Comparison of ENCODE assay signal across 7 mouse cellular contexts in the genomic region with DNA sequence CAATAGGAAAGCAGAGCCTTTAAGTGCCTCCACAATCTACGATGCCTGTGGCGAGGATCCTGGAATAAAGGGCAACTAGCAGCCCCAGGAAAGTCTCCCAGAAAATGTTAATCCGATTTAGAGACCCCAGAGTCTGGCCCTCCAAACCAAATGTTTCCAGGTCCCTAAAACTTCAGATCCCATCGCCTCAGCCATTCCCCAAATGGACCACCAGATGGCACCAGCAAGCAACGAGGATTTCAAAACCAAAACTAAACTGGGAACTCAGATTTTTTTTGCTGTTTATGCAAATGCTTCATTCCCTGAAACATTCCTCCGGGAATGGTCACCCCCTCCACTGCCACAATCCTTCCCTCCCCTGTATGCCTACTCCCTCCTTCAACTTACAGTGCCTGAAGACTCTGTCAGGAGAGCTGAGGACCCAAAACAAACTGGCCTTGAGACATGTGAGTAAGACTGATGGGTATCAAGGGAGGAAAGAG. TPM values are rescaled to one million over a fixed set of nuclear protein-coding genes. Genes with fewer than 3 reads are reported as not detected.
DNase-seq lines count a peak whose midpoint lies in the region.

A gene (plus strand): TSS at position 51 of the 482 bp plus-strand sequence.

- intact Hi-C loops in left cerebral cortex, postnatal 14 days (cut with DNase I): no loop called here

- peak; percentile 86 for DNase-seq in adipocyte (ENCODE audit: low spot score)
- DNase-seq in cerebellum, postnatal 10 days: peak; percentile 62 to 74
- DNase-seq in gastrocnemius, postnatal 25 days: peak; percentile 41
- DNase-seq in hindlimb bud, embryonic 11.5 days (ENCODE audit: extremely low spot score, low read depth, low spot score): peak; percentile 52
- DNase-seq in left cerebral cortex, postnatal 14 days (ENCODE audit: low spot score in 2 of 2): peak; percentile 60 to 69
- peak; percentile 43 for DNase-seq in right cerebral cortex, postnatal 14 days

- peaks cover 6% of the 10 kb centered on the region for H3K27me3 ChIP-seq in megakaryocyte, embryonic 14.5 days (replicated peaks)

- H3K4me1 ChIP-seq in megakaryocyte, embryonic 14.5 days: peaks cover 9% of the 10 kb centered on the region

- H3K4me3 ChIP-seq in megakaryocyte, embryonic 14.5 days (replicated peaks): peak within 1 kb of the TSS; percentile 86

- no peaks in the 10 kb centered on the region for H3K9me3 ChIP-seq in megakaryocyte, embryonic 14.5 days

- H3K36me3 ChIP-seq in megakaryocyte, embryonic 14.5 days (replicated peaks; ENCODE audit: low read length): no peaks in the 10 kb centered on the region

RNA-seq across cellular contexts. Expression of the gene that starts here (rescaled TPM):
- 10 to 100 TPM in 1 of 2 experiments, 1 to 10 TPM in 1; 7.8 to 11.7 TPM for total RNA-seq in gastrocnemius, postnatal 25 days (2021)
- 1 to 10 TPM; 1.1 to 1.3 TPM for total RNA-seq in left cerebral cortex, postnatal 14 days (2021)
- 0.54 TPM in 1 of 2 replicates, not detected in the other for polyA plus RNA-seq in megakaryocyte, embryonic 14.5 days (2012; ENCODE audit: insufficient read depth, low replicate concordance)

Comparison
In these comparisons a context has a peak if more than half of its experiments do, and no peak if none do; other contexts are left out.
1. Peak in every context shown above with its lines: DNase-seq and H3K4me3 ChIP-seq.